Mouse (Mus musculus): ENCODE data around the gene Fam13c. TPM values are rescaled to one million over a fixed set of nuclear protein-coding genes. Genes with fewer than 3 reads are reported as not detected.
"Not testable (repeated sequence)": the region's sequence is repeated elsewhere in the genome, so short reads cannot be mapped to it uniquely, and the experiment has no call there.

Gene Fam13c
- total RNA-seq (2021) = 10 to 100 TPM; 88.2 to 88.8 TPM

GRCm38 (mm10) chr10:70439676-70440521 is at the start of gene Fam13c:
Fam13c (plus strand) TSS chr10:70440481.
- peak; percentile 48 to 64 for DNase-seq

- DNase-seq = no peak
Observed at GRCm38 (mm10) chr10:70395900-70396299, 44.4 kb upstream of the Fam13c start.

DNA sequence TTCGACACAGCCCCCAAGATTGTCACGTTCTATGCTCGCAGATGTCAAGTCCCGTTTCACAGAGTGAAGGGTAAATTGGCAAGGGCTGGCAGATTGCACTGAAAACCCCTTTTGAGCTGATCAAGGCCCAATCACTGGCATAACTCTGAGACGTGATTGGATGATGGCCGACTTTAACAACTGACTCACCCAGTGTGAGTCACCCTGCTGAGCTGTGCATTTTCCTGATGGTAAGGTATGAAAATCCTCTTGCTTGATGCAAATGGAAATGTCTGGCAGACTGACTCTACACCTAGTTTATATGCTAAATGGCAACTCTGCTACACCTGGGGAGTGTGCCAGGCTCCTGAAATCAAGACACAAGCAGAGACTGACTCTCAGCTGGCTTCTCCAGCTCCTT is 42.1 kb upstream of the Fam13c start:
- DNase-seq = peak; percentile 18 to 37

- no peak for DNase-seq
Observed at GRCm38 (mm10) chr10:70402006-70402405, 38.3 kb upstream of the Fam13c start.

DNA sequence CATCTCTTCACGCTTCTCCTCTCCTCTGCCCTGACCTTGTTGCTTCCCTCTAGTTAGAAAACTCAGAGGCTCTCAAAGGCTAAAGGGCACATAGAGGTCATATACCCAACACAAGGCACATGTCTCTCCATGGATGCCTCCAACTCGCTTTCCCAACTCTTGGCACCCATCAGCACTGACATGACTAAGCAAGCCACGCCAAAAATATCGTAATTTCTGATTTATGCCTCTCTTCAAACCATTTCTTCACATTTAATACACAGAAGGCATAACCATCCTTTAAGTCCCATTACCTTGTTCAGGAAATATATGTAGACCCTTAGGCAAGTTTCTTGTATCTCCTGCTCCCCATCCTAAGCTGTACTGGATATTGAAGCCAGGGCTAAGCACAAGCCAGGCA is 37.6 kb upstream of the Fam13c start:
- DNase-seq = no peak

DNA sequence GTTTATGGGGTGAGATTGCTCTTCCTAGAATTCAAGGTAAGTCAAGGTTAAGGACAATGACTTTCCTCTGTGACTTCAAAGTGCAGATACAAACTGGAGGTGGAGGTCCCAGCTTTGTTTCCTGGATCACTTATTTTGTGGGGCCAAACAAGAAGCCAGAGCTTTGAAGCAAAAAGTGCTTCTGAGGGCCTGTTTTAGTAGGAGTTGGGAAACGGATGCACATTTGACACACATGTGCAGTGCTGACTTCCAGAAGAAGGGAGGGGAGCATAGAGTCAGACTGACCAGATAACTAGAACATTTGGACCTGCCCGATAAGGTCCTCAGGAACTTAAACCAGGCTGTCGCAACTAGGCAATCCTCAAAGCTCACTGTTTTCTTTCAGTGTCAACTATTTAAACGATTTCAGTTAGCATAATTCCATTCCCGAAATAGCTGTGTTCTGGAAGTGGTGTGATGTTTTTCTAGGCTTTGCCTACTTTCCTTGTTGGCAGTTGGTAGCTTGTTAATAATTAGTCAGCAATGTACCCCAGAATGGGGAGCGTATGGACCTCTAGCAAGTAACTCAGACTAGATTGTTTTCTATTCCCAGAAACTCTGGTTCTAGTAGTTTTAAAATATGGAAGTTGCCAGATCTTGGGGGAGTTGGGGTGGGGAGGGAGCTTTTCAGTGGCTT is 22.3 kb upstream of the Fam13c start:
- DNase-seq = no peak

DNA sequence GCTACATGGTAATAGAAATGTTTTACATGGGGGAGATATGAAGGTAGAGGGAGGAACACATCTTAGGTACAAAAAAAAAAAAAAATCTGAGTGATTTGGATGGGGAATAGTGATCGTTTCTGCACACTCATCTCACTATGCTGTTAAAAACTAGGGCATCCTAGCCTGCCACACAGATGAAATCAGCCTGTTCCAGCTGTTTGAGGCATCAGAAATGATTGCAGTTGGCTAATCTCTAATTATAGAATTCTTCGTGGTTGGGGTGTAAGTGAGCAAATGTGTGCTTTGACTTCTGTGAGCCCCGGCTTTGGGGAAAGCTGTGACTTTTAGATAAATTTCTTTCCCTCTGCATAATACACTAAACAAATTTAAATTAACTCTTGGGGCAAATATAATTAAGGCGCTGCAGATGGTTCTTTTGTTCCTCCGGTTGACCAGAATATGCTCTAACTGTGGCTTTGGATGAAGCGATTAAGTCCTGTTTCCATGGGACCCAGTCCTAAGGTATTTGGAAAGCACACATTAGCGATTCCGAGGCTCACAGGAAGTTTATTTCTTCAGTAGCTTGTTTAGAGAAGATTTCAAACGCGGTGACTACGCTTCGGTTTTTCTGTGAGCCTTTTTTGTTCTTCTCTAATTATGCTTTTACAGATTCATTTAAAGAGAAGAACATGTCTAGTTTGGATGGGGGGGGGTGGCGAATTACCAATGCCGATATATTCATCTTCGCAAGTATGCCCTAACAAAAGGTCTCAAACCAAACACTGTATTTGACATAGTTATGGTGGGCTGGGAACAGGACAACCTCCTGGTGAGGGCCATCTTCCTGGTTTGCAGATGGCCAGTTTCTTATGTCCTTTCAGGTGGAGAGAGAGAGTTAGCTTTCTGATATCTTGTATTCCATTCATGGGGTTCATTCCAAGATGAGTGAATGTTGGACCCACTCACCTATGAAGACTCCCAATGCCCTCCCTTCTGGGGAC is 20.7 kb upstream of the Fam13c start:
- DNase-seq = no peak

- no peak for DNase-seq
Observed at GRCm38 (mm10) chr10:70426373-70426772, 13.9 kb upstream of the Fam13c start.

GRCm38 (mm10) chr10:70428121-70428662 is 12.1 kb upstream of the Fam13c start:
- DNase-seq = peak in 1 of 2 experiments; percentile 48

GRCm38 (mm10) chr10:70429341-70429740 is 10.9 kb upstream of the Fam13c start:
- DNase-seq = no peak

DNA sequence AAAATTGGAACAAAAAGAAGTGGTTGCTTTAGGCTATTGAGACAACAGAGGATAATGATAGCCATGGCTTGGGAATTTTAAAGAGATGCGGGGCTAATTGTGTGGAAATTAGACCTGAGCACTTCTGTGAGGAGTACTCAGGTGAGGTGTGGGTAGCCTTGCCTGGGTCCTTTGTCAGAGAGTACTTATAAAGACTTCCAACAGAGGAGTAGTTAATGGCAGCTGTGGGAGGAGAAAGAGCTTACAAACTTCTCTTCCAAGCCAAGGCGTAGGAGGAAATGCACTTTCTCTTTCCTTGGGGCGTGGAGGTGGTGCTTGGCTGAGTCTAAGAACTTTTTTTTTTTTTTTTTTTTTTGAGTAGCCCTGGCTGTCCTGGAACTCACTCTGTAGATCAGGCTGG is 6.9 kb upstream of the Fam13c start:
- DNase-seq = no peak

- not testable (repeated sequence) for DNase-seq
Observed at GRCm38 (mm10) chr10:70433736-70434135, 6.5 kb upstream of the Fam13c start.

GRCm38 (mm10) chr10:70436656-70437055 is 3.6 kb upstream of the Fam13c start:
- no peak for DNase-seq

GRCm38 (mm10) chr10:70437289-70437688 is 3.0 kb upstream of the Fam13c start:
- no peak for DNase-seq

- peak; percentile 76 to 80 for DNase-seq
Observed at GRCm38 (mm10) chr10:70440639-70441461, 569 bp downstream of the Fam13c start.

- DNase-seq = no peak
Observed at GRCm38 (mm10) chr10:70442156-70442555, 1.9 kb downstream of the Fam13c start.

DNA sequence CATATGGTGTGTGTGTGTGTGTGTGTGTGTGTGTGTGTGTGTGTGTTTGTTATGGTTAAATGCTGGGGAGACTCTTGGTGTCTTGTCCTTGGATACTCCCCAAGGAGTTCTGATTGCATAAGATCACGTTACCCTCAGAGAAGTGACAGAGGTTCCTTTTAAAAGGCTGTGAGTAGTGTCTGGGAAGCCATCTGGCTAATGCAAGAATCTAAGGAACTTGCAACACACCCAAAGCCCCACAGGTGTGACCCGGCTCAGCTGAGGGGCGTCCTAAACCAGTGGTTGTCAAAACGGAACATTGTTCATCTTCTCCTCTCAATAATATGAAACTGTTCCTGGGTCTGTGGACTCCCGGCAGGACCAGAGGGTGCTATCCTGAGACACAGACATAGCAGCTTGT is 2.3 kb downstream of the Fam13c start:
- no peak for DNase-seq

DNA sequence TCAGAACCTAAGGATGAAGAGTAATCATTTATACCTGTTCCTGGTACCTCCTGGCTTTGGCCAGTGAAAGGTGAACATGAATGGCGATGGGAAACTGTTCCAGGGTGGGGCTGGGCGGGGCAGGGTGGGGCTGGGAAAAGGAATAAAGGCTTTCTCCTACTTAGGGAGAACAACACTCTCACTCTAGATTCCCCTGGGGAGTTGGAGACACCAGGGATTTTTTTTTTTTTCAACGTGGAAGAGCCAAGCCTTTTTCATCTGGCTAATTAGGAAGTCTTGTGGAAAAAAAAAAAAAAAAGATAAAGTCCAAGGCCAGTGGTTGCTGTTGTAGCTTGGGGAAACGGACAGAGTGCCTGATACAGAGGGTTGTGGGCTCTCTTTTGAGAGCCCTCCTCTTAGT is 7.5 kb downstream of the Fam13c start:
- DNase-seq = no peak

DNA sequence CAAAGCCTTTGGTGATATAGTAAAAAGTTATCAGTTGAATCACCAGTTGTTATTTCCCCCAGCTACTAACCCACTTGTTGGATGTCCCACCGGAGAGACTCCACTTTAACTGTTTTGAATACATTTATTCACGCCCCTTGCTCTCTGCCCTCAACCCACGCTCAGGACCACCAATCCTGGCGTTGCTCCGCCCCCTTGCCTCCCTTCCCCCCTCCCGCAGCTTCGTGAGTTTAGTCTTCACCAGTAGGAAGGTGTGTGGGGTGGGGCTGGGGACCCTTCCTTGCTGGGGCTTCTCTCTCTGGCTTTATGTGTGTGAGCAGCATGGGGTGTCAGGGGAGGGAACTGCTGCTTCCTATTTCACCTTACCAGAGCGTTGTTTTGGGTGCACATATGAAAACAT is 8.9 kb downstream of the Fam13c start:
- DNase-seq = no peak

- DNase-seq = peak in 1 of 2 experiments; percentile 37
Observed at GRCm38 (mm10) chr10:70455886-70456305, 15.6 kb downstream of the Fam13c start.

DNA sequence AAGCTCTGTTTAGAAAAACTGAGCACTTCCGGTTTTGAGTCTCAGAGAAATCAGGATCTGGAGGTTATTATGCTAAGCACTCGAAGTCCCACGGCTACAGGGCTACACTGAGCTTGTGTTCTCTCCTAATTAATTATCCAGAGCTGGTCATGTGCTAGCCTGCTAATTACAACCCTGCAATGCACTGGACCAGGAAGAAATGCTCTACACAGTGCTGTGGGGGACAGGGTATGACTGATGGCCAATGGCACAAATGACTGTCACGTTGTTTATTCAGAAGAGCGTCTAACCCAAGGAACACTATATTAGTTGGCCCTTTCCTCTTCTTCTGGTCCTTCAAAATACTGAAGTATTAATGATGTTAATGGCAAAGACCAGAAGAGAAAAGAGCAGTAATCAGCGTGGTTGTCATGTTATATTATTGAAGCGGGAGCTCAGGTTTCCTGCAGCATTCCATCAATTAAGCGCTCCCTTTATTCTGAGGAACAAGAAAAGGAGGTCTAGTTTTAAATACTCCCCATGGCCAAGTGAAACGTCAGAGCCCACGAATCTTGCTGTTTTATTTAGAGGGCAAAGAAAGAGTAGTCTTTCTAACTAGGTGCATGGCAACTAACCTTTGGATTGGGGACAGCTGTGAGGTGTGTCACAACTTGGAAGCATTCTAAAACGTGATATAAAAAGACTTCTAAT is 18.4 kb downstream of the Fam13c start:
- DNase-seq = peak in 1 of 2 experiments; percentile 38
